Mouse (Mus musculus) gastrocnemius, postnatal 4 days (tissue): ENCODE measurements around the gene Fxyd6. TPM values are rescaled to one million over a fixed set of nuclear protein-coding genes. Genes with fewer than 3 reads are reported as not detected.

Experiments
- DNase-seq, 2 experiments: peaks; one replicate each; pipeline ENCODE4 v3.0.0; 2021 to 2022; ENCODE audit warnings: low spot score in 2 of 2, mixed read lengths in 2 of 2
- total RNA-seq, 2 experiments: library from RNA; stranded (reverse); gene quantifications; 2 replicates each; pipeline ENCODE4 v1.2.3; 2021

The Fxyd6 gene
- total RNA-seq, 2 experiments from 2014 or later: 70.2 to 77.0 TPM

DNA sequence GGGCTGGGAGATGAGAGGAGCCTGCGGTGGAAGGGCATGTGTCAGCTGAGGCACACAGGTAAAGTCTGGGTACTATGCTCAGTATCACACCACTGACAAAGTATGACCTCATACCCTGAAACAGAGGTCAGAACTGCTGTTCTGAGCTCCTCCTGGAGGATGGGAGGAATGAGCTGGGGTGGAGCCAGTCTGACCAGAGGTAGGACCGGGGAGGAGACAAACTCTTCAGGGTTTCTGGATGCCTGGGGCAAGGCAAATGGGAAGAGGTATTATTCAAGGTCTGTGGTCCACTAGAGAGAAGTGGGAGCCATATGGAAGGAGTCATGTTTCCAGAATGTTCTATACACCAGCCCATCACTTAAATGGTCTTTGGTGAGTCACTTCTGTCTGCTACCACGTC, 41.1 kb downstream of the Fxyd6 start:
- no peak for DNase-seq

DNA sequence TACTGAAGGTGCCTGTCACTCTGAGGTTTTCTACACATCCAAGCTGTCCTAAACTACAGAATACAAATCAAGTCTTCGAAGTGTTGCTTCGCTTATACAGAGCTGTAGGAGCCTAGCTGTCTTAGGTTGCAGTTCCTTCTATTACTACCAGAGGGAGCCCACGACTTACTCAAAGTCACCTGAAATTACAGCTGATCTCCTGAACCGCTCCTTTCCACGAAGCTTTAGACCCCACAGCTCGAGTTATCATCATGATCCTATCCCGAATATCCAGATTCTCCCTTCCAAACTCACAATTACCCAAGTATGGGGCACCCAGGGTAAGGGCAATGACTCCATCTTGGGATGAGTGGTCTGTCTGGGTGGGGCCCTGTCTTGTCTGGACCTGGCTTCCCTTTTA, 41.8 kb downstream of the Fxyd6 start:
- DNase-seq: no peak

DNA sequence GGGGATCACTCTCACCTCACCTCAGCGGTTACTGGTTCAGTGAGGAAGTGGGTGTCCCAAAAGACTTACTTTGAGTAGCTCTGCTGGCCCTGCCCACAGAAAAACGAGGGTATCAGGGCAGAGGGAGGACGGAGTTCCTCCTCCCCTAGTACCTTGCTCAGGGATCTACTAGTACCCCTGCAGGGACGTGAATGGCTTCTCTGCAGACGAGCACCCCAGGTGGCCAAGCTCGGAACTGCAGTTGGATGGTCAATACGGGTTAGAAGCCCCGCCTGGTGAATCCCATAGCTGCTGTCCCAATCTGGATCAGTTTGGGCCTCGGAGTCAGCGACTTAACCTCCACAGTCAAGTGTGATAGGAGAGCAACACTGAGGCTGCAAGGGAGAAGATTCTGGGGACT, 42.3 kb downstream of the Fxyd6 start:
- DNase-seq: peak; percentile 82 to 89

DNA sequence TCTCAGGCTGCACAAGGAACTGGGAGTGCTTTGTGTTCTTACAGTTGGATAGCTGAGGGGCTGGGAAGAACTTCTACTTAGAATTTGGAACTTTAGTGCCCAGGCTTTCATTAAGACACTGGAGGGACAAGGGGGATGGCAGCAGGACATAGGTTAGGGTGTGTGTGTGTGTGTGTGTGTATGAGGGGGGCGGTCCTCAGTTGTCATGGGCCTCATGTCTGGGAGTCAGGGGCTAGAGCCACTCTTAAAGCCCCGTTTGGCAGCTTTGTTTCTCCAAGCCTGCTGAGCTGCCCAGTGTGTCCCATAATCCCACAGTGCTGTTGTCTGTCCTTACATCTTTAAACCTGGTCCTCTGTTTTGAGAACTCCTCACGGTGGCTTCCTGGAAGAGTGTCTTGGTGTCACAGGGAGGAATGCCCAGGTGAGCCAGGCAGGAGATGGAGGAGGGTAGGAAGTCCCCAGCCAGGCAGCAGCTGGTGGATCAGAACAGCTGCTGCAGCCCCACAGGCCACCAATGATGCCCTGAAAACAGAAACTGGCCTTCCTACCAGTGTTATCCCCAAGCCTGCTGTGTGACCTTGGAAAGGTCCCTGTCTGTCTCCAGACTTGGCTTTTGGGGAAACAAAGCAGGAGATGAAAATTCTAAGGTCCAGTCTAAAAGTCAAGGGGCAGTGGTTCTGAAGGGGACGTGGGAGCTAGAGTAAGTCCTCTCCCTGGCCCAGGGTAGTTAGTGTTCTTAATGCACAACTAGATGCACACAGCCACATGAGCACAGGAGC, 42.9 kb downstream of the Fxyd6 start:
- DNase-seq: no peak

DNA sequence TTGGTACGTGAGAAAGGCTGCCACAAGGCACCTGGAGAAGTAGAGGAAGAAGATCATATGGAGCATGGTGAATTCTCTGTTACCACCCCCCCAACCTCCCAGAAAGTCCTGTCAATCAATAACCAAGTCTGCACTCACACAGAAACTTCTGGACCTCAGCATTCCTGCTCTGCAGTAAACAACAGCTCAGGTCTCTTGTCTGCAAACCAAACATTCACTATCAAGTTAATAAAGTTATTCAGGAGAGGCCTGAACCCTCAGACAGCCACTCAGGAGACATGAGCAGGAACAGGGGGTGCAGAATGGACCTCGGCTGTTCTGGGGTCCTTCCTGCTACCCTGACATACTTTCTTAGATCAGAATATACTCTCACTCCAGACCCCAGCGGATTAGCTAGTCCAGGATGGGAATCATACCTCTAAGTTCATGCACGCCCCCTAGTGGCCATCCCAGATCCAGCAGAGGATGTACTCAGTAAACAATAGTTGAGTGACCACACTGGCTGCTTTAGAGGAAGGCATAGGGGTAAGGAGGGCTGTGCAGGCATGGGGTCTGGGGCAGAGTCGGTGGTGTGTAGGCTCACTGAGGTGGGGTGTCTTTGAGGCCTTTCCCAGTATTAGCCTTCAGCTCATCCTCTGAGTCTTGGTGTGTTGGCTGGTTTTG, 43.6 kb downstream of the Fxyd6 start:
- peak in 1 of 2 experiments; percentile 48 for DNase-seq

DNA sequence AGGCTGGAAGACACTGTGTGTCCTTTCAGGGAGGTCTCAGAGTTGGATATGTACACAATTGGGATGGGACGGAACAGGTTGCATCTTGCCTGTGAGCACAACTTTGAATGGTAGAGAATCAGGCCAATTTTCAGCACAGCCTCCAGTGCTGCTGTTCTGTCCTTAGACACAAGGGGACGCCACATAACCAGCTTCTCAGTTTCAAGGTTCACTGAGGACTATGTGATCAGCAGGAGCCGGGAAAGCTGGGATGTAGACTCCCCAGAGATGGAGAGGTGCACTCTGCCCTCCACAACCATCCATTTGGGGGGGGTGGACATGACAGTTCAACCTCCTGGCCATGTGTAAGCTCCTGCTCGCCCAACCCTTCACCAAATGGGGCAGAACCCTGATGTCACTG, 45.9 kb downstream of the Fxyd6 start:
- peak in 1 of 2 experiments; percentile 43 for DNase-seq

DNA sequence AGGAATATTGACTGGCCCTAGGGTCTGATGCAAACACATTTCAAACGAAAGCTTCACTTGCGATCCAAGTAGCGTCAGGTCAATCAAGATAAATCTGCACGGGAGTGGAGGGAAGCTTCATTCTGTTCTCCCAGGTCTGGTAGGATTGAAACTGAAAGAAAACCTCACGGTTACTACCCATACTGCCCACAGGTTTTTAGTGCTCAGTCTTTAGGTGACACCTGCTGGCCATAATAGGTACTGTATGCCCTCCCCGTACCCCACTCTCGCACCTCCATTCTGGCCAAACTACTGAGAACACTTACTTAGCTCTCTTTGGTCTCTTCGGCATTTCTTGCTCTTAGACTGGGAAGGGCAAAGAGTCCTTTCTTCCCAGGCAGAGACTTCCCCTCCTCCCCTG, 47.3 kb downstream of the Fxyd6 start:
- no peak for DNase-seq

DNA sequence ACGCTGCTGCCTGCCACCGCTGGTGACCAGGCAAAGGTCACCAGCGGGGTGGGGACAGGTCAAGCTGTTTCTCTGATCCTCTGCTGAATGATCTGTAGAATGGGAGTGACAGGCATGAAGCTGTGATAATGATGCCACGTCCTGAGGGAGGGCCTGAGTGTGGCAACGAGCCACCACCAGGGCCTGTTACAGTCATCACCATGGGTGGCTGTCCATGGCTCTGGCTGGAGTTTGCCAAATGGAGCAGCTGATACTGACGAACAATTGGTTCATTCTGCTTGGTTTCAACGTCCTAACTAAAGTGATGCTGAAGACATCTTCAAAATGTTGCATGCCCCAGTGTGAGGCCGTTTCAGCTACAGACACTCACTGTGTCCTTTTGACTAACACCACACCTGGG, 48.3 kb downstream of the Fxyd6 start:
- DNase-seq: no peak

DNA sequence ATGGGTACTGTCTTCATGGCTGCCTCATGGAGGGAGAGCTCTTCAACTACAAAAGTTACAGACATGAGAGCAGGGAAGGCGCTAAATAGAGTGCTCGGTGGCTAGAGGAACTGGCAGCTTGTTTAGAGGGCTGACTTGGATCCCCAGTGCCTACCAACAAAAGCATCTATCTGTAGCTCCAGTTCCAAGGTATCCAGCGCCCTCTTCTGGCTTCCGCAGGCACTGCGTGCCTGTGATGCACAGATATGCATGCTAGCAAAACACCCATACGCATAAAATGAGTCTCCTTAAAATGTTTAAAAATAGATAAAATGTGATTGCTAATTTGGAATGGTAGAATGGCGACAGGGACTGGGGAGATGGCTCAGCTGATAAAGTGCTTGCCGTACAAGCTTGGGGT, 51.2 kb downstream of the Fxyd6 start:
- DNase-seq: no peak

DNA sequence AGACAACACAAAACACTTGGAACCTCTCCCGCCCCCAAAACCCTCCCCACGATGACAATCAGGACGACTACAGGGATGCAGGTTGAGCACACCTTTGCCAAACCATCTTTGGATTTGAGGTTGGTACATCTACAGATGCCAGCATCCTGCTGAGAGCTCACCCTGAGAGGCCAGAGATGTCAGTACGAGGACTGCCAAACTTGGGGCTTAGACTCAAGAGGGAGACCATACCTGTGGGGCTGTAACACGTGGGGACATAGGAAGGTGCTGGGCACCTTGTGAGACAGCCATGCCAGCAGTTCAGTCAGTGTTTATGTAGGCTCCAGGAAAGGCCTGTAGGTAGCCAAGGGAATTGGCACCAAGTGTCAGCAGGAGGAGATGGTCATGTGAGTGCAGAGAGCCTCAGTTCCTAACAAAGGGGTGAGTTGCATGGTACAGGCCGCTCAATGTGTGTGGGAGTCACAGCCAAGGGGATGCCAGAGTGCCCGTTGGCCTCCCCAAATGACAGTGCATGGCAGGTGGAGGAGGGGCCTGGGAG, 52.8 kb downstream of the Fxyd6 start:
- DNase-seq: no peak

DNA sequence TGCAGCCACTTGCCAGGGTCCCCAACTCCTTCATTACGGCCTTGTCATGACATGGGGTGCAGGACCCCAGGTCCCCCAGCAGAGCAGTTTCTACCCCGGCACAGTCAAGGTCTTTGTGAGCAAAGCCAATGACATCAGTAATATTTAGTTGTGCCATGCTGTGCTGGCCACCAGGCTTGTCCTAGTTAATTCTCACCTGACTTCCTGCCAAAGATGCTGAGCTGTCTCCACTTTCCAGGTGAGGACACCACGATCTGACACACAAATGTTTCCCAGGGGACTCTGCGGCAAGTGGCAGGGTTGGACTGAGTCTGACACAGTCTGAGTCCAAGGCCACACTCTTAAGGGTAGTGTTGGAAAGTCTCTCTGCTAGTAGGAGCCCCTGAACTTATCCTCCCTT, 56.5 kb downstream of the Fxyd6 start, which contains the start of gene Dscaml1:
Gene Dscaml1, plus strand, starts transcription at position 173 of the 400 bp plus-strand sequence.
- no peak for DNase-seq

DNA sequence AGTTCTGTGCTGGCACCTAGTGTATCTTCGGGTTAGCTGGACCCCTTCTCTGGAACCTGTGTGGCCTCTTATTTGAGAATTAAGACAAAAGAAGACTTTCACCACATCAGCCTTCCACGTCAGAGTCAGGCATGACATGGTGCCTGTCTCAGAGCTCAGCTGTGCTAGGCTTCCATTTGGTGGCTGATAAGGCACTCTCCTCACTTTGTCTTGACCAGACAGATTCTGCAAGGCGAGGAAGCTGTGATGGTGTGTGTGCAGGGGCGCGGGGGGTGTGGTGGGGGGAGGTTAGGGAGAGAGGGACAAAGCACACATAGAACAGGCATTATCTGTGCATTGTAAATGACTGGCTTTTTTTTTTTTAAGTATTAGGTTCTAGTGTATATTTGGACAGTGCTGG, 59.4 kb downstream of the Fxyd6 start:
- DNase-seq: no peak

DNA sequence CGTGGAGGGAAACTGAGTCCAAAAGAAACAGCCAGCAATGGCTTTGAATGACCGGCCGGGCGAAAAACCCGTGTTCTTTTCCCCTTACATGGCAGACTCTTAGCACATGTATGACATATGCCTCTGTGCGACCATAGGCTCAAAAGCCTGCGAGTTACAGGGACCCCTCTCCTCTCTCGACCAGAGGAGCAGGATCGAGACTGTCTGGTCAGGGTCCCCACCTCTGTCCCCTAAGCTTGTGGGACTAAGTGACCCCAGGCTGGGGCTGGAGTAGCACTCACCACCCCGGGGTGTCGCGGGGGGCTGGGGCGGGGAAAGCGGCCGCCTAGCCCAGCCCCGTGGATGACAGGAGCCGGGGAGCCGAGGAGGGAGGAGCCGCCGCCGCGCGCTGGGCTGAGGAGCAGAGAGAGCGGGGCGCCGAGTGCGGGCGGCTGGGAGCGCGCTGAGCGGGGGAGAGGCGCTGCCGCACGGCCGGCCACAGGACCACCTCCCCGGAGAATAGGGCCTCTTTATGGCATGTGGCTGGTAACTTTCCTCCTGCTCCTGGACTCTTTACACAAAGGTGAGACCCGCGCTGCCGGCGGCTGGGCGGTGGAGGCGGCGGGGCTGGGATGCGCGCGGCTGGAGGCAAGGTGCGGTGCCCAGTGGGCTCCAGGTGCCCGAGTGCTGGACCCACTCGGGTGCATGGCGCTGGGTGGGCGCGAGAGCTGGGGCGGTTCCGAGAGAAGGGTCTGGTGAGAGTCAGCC, 60.1 kb downstream of the Fxyd6 start:
- DNase-seq: no peak

DNA sequence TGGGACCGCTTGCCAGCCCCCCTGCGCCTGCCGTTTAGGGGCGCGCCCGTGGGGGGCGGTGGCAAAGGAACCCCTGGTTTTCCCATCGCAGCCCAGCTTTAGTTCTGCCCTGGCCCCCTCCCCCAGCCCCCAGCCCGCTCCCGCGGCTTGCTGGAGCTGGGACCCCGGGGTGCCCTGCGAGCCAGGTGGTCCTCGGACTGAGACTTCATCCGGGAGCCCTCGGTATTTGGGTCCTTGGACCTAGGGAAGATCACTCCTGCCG, 60.6 kb downstream of the Fxyd6 start:
- no peak for DNase-seq

DNA sequence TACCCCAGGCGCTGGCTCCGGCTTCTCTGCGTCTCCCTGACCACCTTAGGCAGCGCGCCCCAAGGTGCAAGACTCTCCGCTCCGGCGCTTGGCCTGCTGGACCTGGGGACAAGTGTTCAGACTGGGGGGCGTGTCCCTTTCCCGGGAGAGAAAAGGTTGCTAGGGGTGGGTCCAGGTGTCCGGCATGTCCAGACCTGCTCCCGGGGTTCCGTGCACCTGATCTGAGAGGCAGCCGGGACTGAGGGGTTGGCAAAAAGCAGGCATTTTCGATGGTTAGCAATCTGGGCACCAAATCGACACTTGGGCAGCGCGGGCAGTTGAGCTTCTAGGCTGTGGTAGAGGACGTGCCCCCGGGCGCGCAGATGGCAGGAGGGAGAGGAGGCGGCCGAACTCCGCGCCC, 61.2 kb downstream of the Fxyd6 start:
- DNase-seq: no peak

DNA sequence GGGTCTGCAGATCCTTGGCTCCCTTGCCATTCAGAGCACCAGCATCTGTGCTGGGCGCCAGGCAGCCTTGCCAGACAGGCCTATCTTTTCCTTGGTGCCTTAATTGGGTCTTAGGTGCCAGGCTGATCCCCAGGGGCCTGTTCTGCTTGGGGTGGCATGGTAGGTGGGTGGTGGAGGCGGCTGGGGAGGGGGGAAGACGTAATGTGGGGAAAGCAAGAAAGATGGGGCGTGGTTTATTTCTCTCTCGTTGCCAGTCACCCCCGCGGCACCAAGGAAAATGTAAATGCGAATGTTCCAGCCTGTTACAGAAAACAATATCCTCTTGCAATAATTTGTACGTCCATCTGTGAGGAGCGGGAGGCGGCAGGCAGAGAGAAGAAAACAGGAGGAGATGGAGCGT, 62.7 kb downstream of the Fxyd6 start:
- no peak for DNase-seq

DNA sequence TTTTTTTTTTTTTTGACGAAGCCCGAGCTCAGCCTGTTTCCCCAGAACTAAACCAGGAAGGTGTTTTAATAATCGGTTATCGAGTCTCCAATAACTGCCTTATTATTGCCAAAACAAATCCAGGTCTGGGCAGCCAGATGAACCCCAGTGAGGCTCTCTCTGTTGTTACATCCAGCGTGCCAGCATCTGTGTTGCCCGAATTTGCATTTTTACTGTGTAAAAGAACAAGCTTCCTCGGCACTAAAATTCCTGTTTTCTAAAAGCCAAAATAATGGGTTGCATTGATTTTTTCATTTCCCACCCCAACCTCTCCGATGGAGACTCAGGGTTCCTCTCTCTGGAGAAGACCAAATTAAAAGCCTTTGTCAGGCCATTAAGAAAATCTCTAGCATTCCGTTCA, 63.1 kb downstream of the Fxyd6 start:
- no peak for DNase-seq

DNA sequence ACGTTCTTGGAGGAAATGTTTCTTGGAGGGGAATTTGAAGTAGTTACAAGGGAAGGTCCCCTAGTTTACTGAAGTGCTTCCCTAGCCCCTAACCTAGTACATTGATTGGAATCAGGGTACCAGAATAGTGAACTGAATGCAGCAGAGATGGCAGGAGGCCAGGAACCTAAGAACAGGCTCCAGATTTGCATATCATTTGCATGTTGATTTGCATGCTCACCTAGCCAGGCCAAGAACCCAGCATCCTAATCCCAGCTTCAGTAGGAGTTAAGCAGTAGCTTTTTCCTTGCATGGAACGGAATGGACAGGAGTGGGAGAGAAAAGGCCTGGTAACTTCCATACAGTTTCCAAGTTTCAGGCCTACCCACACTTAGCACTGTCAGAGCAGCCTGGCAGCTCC, 64.2 kb downstream of the Fxyd6 start:
- no peak for DNase-seq

DNA sequence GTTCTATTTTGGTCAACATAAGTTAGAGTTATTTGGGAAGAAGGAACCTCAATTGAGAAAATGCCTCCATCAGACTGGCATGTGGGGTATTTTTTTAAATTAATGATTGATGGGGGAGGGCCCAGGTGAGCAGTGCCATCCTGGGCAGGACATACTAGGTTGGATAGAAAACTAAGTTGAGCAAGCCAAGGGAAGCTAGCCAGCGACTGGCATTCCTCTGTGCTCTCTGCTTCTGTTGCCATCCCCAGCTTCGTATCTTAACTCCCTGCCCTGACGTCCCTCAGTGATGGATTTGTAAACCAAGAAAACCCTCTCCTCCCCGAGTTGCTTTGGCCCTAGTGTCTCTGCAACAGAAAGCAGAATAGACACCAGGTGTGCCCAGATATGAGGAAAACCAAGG, 69.0 kb downstream of the Fxyd6 start:
- DNase-seq: no peak

DNA sequence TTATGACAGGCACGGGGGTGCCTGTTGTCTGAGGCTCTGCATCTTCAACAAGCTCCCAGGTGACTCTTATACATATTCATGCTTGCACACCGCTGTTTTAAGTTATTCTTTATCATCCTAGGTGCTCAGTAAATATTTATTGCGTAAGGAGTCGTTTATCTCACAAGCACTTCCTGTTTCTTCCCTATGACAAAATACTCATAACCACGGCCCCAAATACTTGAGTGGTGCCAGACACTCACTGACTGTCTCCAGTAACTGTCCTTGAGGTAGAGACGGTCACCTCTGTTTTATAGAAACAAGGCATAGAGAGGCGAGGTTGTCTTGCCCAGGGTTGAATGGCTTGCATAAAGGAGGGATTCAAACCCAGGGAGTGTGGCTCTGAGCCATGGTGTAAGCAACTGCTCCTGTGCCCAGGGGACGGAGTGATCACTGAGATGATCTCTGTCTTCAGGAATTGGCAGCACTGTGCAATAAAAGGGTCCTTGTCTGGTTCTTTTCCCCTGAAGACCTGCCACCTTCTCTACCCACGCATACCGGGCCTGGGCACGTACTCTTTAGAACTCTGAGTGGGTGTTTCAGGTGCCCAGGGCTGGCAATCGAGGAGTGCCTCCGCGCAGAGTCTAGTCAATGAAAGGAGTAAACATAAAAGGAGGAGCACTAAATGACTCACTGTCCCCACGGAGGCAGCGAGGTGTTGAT, 70.2 kb downstream of the Fxyd6 start:
- no peak for DNase-seq

DNA sequence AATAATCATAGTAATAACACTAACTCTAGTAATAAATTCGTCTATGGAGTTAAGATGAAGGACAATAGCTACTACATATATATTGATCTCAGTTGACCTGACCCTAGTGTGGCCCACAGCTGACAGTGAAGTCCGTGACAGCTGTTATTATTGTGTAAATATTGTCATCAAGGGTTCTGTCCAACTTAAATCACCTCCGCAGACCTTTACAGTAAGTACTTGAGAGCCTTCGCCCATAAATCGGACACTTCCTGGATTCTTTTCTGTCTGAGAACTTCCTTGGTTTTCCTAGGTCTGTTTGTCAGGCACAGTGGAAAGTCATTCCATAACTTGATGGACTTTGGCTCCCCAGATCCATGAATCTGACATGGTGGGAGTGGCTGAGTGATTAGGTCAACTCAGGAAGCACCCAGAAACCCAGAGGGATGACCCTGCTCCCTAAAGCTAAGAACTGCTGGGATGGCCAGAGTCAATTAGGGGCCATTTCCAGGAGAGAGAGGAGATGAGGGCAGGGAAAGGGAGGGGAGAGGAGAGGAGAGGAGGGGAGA, 74.3 kb downstream of the Fxyd6 start:
- DNase-seq: no peak
